Mouse (Mus musculus) urinary bladder, postnatal 36 days (tissue): ENCODE measurements around the gene Aqp7.
"Not testable (repeated sequence)": the region's sequence is repeated elsewhere in the genome, so short reads cannot be mapped to it uniquely, and the experiment has no call there.

Source experiments
- DNase-seq, 2 experiments: peaks; one replicate each; pipeline ENCODE4 v3.0.0; 2022; ENCODE audit warnings: low spot score in 2 of 2, mixed read lengths in 1 of 2

Gene Aqp7

DNA sequence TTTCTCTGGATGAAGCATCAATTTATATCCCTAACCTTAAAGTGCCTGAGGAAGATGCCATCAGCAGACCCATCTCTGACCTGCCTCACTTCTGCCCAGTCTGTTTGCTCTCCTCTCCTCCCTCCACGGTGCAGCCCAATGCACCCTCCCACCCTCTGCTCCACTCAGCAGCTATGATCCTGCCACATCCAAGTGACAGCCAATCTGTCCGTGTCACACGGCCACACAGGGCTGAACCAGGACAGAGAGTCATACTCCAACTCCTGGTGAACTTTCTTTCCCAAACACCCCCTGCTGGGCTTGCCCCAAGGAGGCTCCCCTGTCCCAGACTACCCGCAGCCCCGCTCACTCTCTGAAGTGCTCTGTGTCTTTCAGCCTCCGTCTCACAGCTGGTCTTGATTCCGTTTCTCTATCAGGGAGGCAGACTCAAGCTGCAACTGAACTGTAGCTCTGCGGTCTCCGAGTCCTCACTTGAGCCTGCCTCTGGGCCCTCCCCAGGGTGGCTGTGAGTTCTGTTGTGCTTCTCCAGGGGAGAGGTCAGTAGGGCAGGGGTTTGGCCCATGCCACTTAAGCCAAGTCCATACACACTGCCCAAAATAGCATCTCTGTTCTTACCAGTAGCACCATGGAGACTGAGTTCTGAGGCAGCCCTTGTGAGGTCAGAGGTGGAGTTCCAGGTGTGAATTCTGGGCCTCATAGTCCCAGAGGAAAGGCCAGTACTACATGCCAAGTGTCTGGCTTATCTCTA, at the start of gene Aqp7:
Gene Aqp7, minus strand, starts transcription at position 616 of the 748 bp plus-strand sequence.
- peak in 1 of 2 experiments; percentile 58 for DNase-seq

GRCm38 (mm10) chr4:41097381-41097780, 49.4 kb upstream of the Aqp7 start:
- no peak for DNase-seq

DNA sequence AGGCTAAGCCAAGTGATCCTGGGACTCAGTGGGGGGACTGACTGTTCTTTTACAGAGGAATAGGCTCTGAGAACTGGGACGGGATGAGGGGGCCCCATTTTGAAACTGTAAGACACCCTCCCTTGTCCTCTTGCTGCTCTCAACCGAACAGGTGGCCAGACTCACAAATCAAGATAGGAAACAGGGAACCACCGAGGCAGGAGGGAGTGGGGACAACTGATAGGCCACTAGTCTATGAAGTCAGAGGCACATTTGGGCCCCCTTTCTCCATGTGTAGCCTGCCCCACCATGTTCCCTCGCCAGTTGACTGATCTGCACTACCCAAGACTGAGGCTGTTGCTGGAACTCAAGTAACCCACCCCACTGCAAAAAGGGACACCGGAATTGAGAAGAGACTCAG, 48.9 kb upstream of the Aqp7 start:
- DNase-seq: no peak

- DNase-seq: peak; percentile 56 to 61
Measured at GRCm38 (mm10) chr4:41096169-41096568, 48.2 kb upstream of the Aqp7 start.

- DNase-seq: peak; percentile 69 to 79
Measured at GRCm38 (mm10) chr4:41094361-41094760, 46.4 kb upstream of the Aqp7 start.

- DNase-seq: no peak
Measured at GRCm38 (mm10) chr4:41092958-41093357, 45.0 kb upstream of the Aqp7 start.

GRCm38 (mm10) chr4:41091391-41091790, 43.5 kb upstream of the Aqp7 start:
- DNase-seq: no peak

GRCm38 (mm10) chr4:41089705-41090104, 41.8 kb upstream of the Aqp7 start:
- no peak for DNase-seq

GRCm38 (mm10) chr4:41089189-41089588, 41.2 kb upstream of the Aqp7 start:
- DNase-seq: no peak

DNA sequence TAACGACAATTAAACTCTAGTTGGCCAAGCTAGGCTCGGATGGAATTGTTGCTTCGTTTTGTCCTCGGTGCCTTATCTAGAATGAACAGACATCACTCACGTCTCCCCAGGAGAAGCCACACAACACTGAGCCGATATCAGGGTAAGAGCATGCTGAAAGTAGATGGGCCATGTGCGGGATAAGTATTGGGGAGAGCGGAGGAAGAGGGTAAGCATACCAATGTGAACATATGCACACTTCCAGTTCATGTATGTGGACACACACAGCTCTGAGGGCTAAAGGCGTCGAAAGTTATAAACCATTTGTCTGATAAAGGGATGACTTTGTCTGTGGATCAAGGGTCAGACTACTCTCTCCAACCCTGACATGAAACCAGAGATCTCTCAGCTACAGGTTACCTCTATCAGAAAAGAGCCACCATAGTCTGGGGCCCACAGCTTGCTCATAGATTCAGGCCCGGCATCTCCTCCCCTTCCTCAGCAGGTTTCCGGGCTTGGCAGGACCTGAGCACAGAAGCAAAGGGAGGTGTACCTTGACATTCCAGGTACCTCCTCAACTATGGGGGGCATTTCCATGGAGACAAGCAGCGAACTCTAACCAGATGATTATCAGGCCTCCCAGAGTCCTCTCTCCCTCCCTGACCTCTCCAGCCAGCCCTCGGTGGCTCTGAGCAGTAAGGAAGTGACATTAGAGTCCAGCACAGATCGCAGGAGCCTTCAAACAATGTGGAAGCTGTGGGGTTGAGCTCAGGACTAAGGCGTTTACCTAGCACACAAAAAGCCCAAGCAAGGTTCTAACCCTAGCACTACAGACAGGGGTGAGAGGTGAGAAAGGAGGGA, 39.7 kb upstream of the Aqp7 start:
- DNase-seq: no peak

DNA sequence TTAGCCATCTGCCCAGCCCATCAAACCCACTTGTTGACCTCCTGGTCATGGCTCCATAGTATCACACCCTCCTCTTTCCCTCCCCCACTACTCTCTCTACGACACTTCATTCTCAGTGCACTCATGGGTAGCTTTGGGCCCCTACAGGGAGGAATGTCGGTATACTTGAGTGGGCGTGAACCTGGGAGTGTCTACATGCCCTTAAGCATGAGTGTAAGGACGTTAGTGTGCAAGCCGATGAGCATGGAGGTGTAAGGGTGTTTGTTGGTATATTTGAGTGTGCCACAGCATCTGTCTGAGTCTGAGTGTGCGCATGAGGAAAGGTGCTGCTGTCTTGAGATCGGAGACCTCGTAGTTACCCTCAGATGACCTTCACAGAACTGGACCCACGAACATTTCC, 39.0 kb upstream of the Aqp7 start:
- DNase-seq: no peak

- DNase-seq: no peak
Measured at GRCm38 (mm10) chr4:41084819-41085218, 36.9 kb upstream of the Aqp7 start.

DNA sequence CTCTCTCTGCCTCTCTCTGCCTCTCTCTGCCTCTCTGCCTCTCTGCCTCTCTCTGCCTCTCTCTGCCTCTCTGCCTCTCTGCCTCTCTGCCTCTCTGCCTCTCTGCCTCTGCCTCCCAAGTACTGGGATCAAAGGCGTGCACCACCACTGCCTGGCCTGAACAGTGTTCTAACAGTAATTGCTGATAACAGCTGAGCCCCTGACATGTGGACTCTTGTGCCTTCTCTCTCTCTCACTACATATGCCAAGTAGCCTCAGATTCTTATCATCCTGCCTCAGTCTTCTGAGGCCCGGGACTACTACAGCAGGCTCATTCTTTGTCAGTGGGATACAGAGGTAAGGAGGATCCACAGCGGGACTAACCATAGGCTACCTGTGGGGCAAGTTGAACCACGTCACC, 34.9 kb upstream of the Aqp7 start:
- DNase-seq: not testable (repeated sequence)

DNA sequence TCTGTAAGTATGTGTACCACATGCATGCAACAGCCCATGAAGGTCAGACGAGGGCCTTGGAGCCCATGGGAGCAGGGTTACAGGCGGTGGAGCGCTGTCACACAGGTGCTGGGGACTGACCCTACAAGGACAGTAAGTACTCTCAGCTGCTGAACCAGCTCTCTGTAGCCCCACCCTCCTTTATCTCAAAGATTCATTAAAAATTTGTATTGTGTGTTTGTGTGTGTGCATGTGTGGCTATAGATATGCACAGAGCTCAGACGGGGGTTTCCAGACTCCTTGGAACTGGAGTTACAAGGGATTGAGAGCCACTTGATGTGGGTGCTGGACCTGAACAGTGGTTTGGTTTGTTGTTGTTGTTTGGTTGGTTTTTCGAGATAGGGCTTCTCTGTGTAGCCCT, 33.8 kb upstream of the Aqp7 start:
- no peak for DNase-seq

- peak; percentile 56 to 57 for DNase-seq
Measured at GRCm38 (mm10) chr4:41078726-41079125, 30.8 kb upstream of the Aqp7 start.

- no peak for DNase-seq
Measured at GRCm38 (mm10) chr4:41074461-41074860, 26.5 kb upstream of the Aqp7 start.

- peak in 1 of 2 experiments; percentile 52 for DNase-seq
Measured at GRCm38 (mm10) chr4:41073008-41073817, 25.3 kb upstream of the Aqp7 start.

GRCm38 (mm10) chr4:41071500-41072429, 23.8 kb upstream of the Aqp7 start:
- DNase-seq: no peak

- DNase-seq: peak; percentile 65 to 78
Measured at GRCm38 (mm10) chr4:41065196-41065595, 17.3 kb upstream of the Aqp7 start.

DNA sequence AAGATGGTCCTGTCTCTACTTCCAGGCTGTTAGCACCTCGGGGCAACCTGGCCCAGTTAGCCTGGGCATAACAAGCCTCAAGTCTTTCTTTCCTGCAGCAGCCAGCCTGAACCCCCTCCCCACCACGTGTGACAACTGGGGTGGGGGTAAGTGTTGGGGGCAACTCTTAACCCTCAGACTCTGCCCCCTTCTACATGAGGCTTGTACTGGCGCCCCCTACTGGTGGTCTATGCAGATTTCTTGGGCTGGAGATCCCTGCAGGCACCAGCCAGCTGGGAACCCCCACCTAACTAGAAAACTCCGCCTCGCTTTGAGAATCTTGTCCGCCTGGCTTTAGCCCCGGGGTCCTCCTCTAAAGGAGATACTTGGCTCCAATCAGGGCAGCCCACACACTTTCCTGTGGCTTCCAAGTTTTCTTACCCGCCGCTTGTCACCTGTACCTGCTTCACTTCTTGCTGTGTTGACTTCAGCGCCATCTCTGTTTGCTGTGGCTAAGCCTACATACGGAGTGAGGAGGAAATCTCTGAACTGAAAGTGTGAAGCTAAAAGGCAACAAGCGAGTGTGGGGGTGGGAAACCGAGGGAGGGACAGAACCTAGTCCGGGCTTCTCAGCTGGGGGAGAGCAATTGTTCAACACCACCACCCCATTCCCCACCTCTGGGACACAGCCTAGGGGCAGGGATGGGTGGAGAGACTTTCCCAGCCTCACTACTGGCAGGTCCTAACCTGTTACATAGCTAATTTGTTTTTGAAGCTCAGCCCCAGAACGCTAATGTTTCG, 16.1 kb upstream of the Aqp7 start:
- DNase-seq: peak; percentile 52 to 72
